Mouse (Mus musculus): ENCODE measurements around the gene Slc5a12. TPM values are rescaled to one million over a fixed set of nuclear protein-coding genes. Genes with fewer than 3 reads are reported as not detected.

Slc5a12 gene
- total RNA-seq (2021) (not detected), polyA plus RNA-seq (2012; rRNA removed) (not detected in 2 replicates)
- long read RNA-seq, result 0 reads

- no peak for DNase-seq
These were observed at the start of gene Slc5a12 for GRCm38 (mm10) chr2:110596932-110597331. Slc5a12 (plus strand) TSS chr2:110597298.

- no peak for DNase-seq
These were observed 41.0 kb upstream of the Slc5a12 start for GRCm38 (mm10) chr2:110556098-110556497.

DNA sequence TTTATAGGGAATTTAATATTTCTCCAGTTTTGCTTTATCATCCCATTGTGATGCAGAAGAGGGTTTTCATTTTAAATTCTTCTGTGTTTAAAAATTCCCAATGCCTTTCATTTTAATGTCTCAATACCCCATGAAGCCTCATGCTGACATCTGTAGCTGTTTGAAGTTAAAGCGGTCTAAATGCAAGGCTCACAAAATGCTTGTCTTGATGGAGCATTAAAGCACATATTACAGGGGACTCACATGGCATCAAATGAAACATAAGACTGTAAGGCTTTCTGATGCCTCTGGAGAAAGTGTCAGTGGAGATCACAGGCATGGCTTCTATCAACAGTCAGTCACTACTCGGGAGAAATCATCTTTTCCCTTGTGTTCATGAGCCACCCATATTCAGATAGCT, 34.5 kb upstream of the Slc5a12 start:
- DNase-seq, result no peak

DNA sequence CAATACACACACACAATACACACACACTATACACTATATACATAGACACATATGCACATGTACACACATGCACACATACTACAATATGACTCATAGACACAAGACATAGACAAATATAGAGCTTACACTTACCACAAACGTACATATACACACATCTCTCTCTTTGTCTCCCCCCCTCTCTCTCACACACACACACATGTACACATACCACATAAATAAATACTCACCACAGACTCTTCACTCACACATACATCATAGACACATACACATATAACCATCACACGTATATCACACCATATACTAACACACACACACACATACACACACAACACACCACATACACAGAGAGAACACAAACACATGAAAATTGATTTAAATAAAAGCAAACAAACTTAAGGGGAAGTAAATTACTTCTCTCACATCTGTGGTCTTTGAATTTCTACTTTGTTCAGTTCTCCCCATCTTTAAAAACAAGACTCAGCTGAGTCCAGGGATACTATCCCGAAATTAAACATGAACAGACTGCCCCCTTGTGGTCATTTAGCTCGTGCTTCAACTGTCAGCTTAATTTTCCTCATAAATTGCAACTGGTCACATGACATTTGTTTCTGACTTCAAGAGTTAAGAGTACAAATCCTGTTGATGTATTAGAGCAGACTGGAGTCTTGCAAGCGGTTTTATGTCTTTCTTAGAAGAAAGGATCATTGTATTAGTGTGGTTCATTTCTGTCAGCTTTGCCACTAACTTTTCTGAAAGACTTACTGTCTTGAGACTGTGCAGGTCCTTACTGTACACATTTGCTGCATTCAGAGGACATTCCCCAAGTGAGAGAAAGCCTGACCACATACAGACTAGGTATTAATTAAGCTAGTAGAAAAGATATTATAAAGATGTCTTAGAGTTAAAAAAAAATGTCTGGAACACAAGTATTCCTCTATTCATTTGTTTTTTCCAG, 32.1 kb upstream of the Slc5a12 start:
- peak; percentile 40 for DNase-seq

GRCm38 (mm10) chr2:110586692-110587091, 10.4 kb upstream of the Slc5a12 start:
- DNase-seq, result no peak

GRCm38 (mm10) chr2:110590007-110590406, 7.1 kb upstream of the Slc5a12 start:
- DNase-seq, result no peak

GRCm38 (mm10) chr2:110592276-110592675, 4.8 kb upstream of the Slc5a12 start:
- no peak for DNase-seq

DNA sequence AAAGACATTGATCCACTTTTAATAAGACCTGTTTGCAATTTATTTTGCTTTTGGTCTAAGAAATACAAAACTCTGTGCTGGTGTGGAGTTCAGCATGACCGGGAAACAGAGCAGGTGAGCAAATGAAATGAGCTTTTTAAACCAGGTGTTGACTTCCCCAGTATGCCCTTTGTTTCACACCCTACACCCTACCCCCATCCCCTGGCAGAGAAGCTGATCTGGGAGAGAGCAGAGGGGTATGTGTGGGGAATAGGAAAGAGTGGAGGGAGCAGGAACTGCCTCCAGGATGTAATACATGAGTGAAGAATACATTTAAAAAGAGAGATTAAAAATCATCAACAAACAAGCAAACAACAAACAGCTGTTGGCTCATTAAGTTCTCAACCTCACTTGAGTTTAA, 47.3 kb downstream of the Slc5a12 start:
- no peak for DNase-seq

- DNase-seq, result no peak
These were observed 47.7 kb downstream of the Slc5a12 start for GRCm38 (mm10) chr2:110644846-110645245.

- no peak for DNase-seq
These were observed 66.2 kb downstream of the Slc5a12 start for GRCm38 (mm10) chr2:110663329-110663728.

DNA sequence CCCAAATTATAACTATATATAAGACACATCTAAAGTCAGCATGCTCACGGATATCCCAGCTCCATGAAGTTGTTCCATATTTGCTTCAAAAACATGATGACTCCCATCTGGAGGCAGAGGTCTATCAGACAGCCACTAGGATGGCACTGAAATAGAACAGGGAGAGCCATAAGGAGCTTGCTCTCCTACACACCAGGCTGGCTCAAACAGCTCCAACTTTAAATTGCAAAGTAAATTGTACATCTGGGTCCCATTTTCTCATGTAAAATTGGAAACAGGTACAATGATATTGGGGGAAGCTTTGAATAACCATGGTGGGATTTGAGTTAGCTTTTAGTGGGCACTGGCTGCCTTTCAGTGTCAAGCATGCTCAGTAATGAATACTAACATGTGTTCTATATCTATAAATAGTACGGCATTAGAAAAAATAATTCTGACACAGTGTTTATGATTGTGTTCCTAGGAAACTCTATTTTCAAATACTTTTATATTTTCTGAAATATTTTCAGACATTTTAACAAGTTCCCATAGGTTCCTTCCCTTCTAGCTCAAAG, 74.0 kb downstream of the Slc5a12 start:
- DNase-seq, result no peak

Other genes starting within 250 kb of the Slc5a12 start
- gene Fibin, start 234.1 kb upstream of the Slc5a12 start, total RNA-seq (2021), result 1 to 10 TPM; 6.0 to 8.3 TPM
- 0.77 and 1.4 TPM in 2 replicates for gene Fibin, start 234.1 kb upstream of the Slc5a12 start, polyA plus RNA-seq (2012; rRNA removed)
- under 1 TPM in 1 of 2 experiments, not detected in 1; 0.20 TPM for gene Muc15, start 124.0 kb downstream of the Slc5a12 start, total RNA-seq (2021)
- not detected in 2 replicates for gene Muc15, start 124.0 kb downstream of the Slc5a12 start, polyA plus RNA-seq (2012; rRNA removed)

Data from adrenal gland, adult 2 months (tissue).